Mouse (Mus musculus): ENCODE measurements at regions not wholly inside any gene's neighbourhood (a gene's known extent, or its start where the extent isn't known, plus 50 kb on each side); places are given as distances from the start of the nearest gene placed in this dataset.
A peak's percentile ranks its signal among the peaks of the same experiment; 100 is the strongest.

DNA sequence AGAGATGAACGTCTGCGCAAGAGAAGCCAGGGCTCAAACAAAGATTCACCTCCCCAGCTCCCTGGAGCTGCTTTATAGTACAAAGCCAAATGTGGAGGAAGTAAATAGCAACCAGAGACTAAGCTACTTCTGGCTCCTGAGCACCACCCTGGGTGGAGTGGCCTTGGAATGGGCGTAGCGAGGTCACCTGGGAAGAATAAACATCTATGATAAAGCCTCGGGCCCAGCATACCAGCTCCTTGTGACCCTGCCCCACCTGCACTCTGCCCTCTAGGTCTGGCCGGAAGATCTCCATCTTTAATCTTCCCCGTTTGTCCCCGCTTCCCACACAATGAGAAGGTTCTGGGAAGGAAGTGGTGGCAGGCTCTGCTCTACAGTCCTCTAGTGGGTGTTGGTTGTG is 61.0 kb upstream of the Ptpn3 start:
- no peak for ATAC-seq
- Histone ChIP-seq H3K9me3 (ENCODE audit: control insufficient read depth) (no peaks in the 10 kb centered on the region), H3K4me1 (replicated peaks; ENCODE audit: control insufficient read depth, insufficient read depth, low read length) (no peaks in the 10 kb centered on the region), H3K36me3 (ENCODE audit: control insufficient read depth, insufficient read depth) (no peaks in the 10 kb centered on the region), H3K4me2 (replicated peaks; ENCODE audit: low read depth) (no peak overlapping the region), H3K27ac (ENCODE audit: low read depth, low read length) (no peak overlapping the region), H3K27me3 (replicated peaks; ENCODE audit: control insufficient read depth, insufficient read depth, low read length) (no peaks in the 10 kb centered on the region), H3K9ac (ENCODE audit: low read depth, low read length) (no peak overlapping the region), H3K4me3 (ENCODE audit: low read depth, low read length) (no peak overlapping the region)
- WGBS, result 44% methylated on average over 8 of the region's 8 CpGs
- no peak for TF ChIP-seq CTCF (IDR thresholded peaks at IDR 0.05; ENCODE audit: low read depth)

DNA sequence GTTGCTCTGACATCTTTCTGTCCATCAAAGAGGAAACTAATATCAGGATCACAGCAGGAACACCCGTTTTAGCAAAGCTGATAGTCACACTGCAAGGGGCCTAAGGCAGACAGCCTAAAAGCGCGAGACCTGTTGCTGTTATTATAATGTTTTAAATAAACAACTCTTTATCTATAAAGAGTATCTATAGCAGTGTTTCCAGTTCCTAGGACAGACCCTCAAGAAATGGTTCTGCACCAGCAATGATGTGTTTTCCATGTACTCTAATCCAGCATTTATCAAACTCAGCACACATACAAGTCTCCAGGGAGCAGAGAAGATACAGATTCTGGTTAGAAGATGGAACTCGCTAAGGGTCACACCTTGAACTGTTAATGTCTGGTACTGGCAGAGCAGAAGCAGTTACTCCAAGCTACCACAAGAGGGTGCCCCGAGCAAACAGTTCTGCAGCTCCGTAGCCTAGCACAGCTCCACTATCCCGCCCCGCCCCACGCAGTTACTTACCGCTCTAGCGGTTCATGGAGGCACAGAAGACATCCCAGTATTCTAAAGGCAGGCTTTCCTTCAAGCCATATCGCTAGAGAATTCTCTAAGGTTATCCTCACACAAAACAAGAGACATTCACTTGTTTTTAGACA is 64.2 kb upstream of the Palm2 start:
- peak; percentile 96 for TF ChIP-seq CTCF (IDR thresholded peaks at IDR 0.05; ENCODE audit: low read depth)
- H3K4me1 ChIP-seq (replicated peaks; ENCODE audit: control insufficient read depth, insufficient read depth, low read length), result no peaks in the 10 kb centered on the region
- H3K4me2 ChIP-seq (replicated peaks; ENCODE audit: low read depth), result no peak overlapping the region
- 15% methylated on average over 12 of the region's 12 CpGs for WGBS
- H3K9me3 ChIP-seq (ENCODE audit: control insufficient read depth), result no peaks in the 10 kb centered on the region
- H3K27me3 ChIP-seq (replicated peaks; ENCODE audit: control insufficient read depth, insufficient read depth, low read length), result no peaks in the 10 kb centered on the region
- H3K27ac ChIP-seq (ENCODE audit: low read depth, low read length), result no peak overlapping the region
- H3K9ac ChIP-seq (ENCODE audit: low read depth, low read length), result no peak overlapping the region
- H3K4me3 ChIP-seq (ENCODE audit: low read depth, low read length), result no peak overlapping the region
- H3K36me3 ChIP-seq (ENCODE audit: control insufficient read depth, insufficient read depth), result no peaks in the 10 kb centered on the region
- ATAC-seq, result peak; percentile 65; the same call in 1 of the 2 replicates

DNA sequence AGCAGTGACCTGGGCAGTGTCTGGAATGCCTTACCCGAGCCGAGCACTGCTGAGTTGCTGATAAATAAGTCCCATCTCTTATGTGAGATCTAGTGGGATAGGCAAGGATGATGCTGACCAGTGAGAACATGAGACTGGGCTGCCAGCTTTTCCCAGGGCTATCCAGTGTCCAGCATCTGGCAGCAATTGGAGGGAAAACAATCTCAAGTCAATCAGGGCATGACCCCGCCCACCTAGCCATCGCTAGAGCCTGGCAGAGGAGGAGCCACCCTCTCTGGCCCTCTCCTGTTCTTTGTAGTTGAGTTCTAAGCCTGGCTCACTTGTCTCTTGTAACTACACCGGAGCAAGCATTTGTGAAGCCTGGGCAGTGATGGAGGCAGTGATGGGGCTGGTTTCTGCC is 56.2 kb upstream of the Palm2 start:
- Histone ChIP-seq H3K9me3 (ENCODE audit: control insufficient read depth) (no peaks in the 10 kb centered on the region), H3K36me3 (ENCODE audit: control insufficient read depth, insufficient read depth) (no peaks in the 10 kb centered on the region), H3K27me3 (replicated peaks; ENCODE audit: control insufficient read depth, insufficient read depth, low read length) (no peaks in the 10 kb centered on the region), H3K9ac (ENCODE audit: low read depth, low read length) (no peak overlapping the region), H3K4me1 (replicated peaks; ENCODE audit: control insufficient read depth, insufficient read depth, low read length) (no peaks in the 10 kb centered on the region), H3K4me2 (replicated peaks; ENCODE audit: low read depth) (no peak overlapping the region), H3K27ac (ENCODE audit: low read depth, low read length) (no peak overlapping the region), H3K4me3 (ENCODE audit: low read depth, low read length) (no peak overlapping the region)
- no peak for ATAC-seq
- TF ChIP-seq CTCF (IDR thresholded peaks at IDR 0.05; ENCODE audit: low read depth), result no peak
- WGBS, result 51% methylated on average over 5 of the region's 5 CpGs

DNA sequence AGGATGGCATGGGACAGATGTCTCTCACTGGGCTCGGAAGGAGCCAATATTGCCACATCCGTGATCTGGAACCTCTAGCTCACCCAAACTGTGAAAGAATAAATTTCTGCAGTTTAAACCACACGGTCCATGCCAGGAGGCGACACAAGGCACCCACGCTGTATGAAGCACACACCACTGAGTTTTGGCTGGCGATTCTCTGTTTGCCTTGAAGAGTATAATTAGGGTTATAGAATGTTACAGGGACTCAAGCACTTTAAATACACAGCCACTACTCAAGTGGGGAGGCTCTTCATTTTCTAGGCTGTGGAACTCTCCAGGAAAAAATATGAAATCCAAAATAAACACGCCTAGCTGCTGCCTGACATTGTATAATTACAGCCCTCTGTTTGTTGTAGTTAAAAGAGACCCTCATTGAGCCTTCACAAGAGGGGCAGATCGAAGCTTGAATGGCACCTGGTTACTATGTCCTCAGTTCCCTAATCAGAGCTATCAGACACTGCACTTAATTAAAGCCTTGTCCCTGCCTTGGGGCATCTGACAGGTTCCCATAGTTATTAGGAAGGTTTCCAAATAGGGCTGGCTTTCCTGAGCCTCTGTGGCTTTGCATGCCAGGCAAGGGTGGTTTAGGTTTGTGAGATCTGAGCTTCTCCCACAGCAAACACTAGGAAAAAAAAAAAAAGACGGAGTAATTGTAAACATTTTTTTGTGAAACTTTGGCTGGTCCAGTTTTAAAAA is 53.8 kb upstream of the Palm2 start:
- no peaks in the 10 kb centered on the region for H3K27me3 ChIP-seq (replicated peaks; ENCODE audit: control insufficient read depth, insufficient read depth, low read length)
- no peaks in the 10 kb centered on the region for H3K4me1 ChIP-seq (replicated peaks; ENCODE audit: control insufficient read depth, insufficient read depth, low read length)
- no peaks in the 10 kb centered on the region for H3K9me3 ChIP-seq (ENCODE audit: control insufficient read depth)
- no peak for ATAC-seq
- 56% methylated on average over 9 of the region's 9 CpGs for WGBS
- no peak overlapping the region for H3K27ac ChIP-seq (ENCODE audit: low read depth, low read length)
- TF ChIP-seq CTCF (IDR thresholded peaks at IDR 0.05; ENCODE audit: low read depth), result no peak
- no peaks in the 10 kb centered on the region for H3K36me3 ChIP-seq (ENCODE audit: control insufficient read depth, insufficient read depth)
- H3K4me2 ChIP-seq (replicated peaks; ENCODE audit: low read depth), result no peak overlapping the region
- no peak overlapping the region for H3K9ac ChIP-seq (ENCODE audit: low read depth, low read length)
- H3K4me3 ChIP-seq (ENCODE audit: low read depth, low read length), result no peak overlapping the region

DNA sequence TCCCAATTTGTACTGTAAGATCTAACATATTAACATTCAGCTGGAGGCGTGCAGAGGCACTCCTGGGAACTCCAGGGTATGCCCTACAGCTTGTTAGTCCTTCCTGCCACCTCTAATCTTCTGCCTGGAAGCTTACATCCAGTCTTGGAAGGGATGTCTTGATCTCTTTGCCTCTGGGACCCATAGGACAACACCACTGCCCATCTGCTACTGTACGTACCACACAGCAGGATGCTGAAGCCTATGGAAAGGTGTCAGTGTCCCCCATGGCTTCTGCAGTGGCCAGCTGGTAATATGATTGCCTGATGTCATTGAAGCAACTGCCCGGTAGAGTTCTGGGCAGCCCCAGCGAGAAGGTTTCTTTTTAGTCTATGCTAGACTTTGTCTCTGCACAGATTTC is 52.7 kb upstream of the Palm2 start:
- no peaks in the 10 kb centered on the region for H3K9me3 ChIP-seq (ENCODE audit: control insufficient read depth)
- no peak for ATAC-seq
- TF ChIP-seq CTCF (IDR thresholded peaks at IDR 0.05; ENCODE audit: low read depth), result no peak
- no peak overlapping the region for H3K27ac ChIP-seq (ENCODE audit: low read depth, low read length)
- no peaks in the 10 kb centered on the region for H3K36me3 ChIP-seq (ENCODE audit: control insufficient read depth, insufficient read depth)
- H3K4me3 ChIP-seq (ENCODE audit: low read depth, low read length), result no peak overlapping the region
- 80% methylated on average over 4 of the region's 4 CpGs for WGBS
- H3K27me3 ChIP-seq (replicated peaks; ENCODE audit: control insufficient read depth, insufficient read depth, low read length), result no peaks in the 10 kb centered on the region
- no peak overlapping the region for H3K9ac ChIP-seq (ENCODE audit: low read depth, low read length)
- no peaks in the 10 kb centered on the region for H3K4me1 ChIP-seq (replicated peaks; ENCODE audit: control insufficient read depth, insufficient read depth, low read length)
- no peak overlapping the region for H3K4me2 ChIP-seq (replicated peaks; ENCODE audit: low read depth)
